Mouse (Mus musculus) hindbrain, embryonic 13.5 days (tissue): ENCODE results near the gene Zfp219. TPM values are rescaled to one million over a fixed set of nuclear protein-coding genes. Genes with fewer than 3 reads are reported as not detected.
"Not testable (repeated sequence)": the region's sequence is repeated elsewhere in the genome, so short reads cannot be mapped to it uniquely, and the experiment has no call there.

Experiments
- ATAC-seq: fragments of 200-750 bp; cut with Nextera tagmentation; 2 replicates; pipeline ENCODE4 v1.8.0; 2017; ENCODE audit warnings: moderate TSS enrichment; ENCODE audit not compliant: low FRiP score
- H3K27ac ChIP-seq: fragments of 300-500 bp; sonication (generic); 2 replicates; pipeline ENCODE4 v1.5.1; 2015; ENCODE audit warnings: inconsistent platforms, mild to moderate bottlenecking, moderate library complexity
- H3K27me3 ChIP-seq: fragments of 300-500 bp; sonication (generic); 2 replicates; pipeline ENCODE4 v1.6.1; 2015; ENCODE audit warnings: mild to moderate bottlenecking, inconsistent platforms
- H3K36me3 ChIP-seq: fragments of 300-500 bp; sonication (generic); 2 replicates; pipeline ENCODE4 v1.6.1; 2015; ENCODE audit warnings: mild to moderate bottlenecking, inconsistent platforms
- H3K4me1 ChIP-seq: fragments of 300-500 bp; sonication (generic); replicated peaks from 2 replicates; pipeline ENCODE4 v1.6.1; 2015; ENCODE audit warnings: inconsistent platforms
- H3K4me2 ChIP-seq: fragments of 300-500 bp; sonication (generic); 2 replicates; pipeline ENCODE4 v1.6.1; 2015; ENCODE audit warnings: inconsistent platforms, mild to moderate bottlenecking, moderate library complexity
- H3K4me3 ChIP-seq: fragments of 300-500 bp; sonication (generic); 2 replicates; pipeline ENCODE4 v1.5.1; 2015; ENCODE audit warnings: mild to moderate bottlenecking, inconsistent platforms
- H3K9ac ChIP-seq: fragments of 300-500 bp; sonication (generic); 2 replicates; pipeline ENCODE4 v1.6.1; 2015; ENCODE audit warnings: mild to moderate bottlenecking, inconsistent platforms
- H3K9me3 ChIP-seq: fragments of 300-500 bp; sonication (generic); 2 replicates; pipeline ENCODE4 v1.6.1; 2016; ENCODE audit warnings: inconsistent platforms
- WGBS: fragments of 180-500 bp; shearing (Covaris S2); methylation state at CpG from one replicate; pipeline ENCODE4 v1.1.7; 2015; 5-methylcytosine and 5-hydroxymethylcytosine counted together
- polyA plus RNA-seq: library from polyadenylated mRNA; unstranded; fragments of >200 nt; fragmentation: Nextera tagmentation; extraction: Ambion mirVana; gene quantifications from 2 replicates; pipeline ENCODE4 v1.2.1, GENCODE M21; 2015

The Zfp219 gene
- polyA plus RNA-seq = 30.5 and 33.1 TPM in 2 replicates

- no peaks in the 10 kb centered on the region for H3K27me3 ChIP-seq
- peak within 1 kb of the TSS; percentile 69 for H3K4me2 ChIP-seq
- H3K4me3 ChIP-seq = peak within 1 kb of the TSS; percentile 69
- H3K9ac ChIP-seq = peak within 1 kb of the TSS; percentile 94
- ATAC-seq = peak; percentile 65
- WGBS = 8% methylated on average over 15 of the region's 15 CpGs
- no peaks in the 10 kb centered on the region for H3K36me3 ChIP-seq
- H3K4me1 ChIP-seq = peaks cover 52% of the 10 kb centered on the region
- H3K27ac ChIP-seq = peak within 1 kb of the TSS; percentile 99
- no peaks in the 10 kb centered on the region for H3K9me3 ChIP-seq
Measured at GRCm38 (mm10) chr14:52020486-52021137, at the start of gene Zfp219. TSS of gene Zfp219 (minus strand) at chr14:52020733.

- Histone ChIP-seq H3K4me1 (no peaks in the 10 kb centered on the region), H3K27ac (no peak overlapping the region), H3K4me2 (no peak overlapping the region), H3K36me3 (peaks cover 7% of the 10 kb centered on the region), H3K4me3 (no peak overlapping the region), H3K27me3 (no peaks in the 10 kb centered on the region), H3K9ac (no peak overlapping the region), H3K9me3 (no peaks in the 10 kb centered on the region)
- 58% methylated on average over 4 of the region's 4 CpGs for WGBS
- ATAC-seq = no peak
Measured at GRCm38 (mm10) chr14:52066135-52066534, 45.6 kb upstream of the Zfp219 start.

GRCm38 (mm10) chr14:52061798-52062197 lies 41.3 kb upstream of the Zfp219 start:
- no peak for ATAC-seq
- no peak overlapping the region for H3K9ac ChIP-seq
- no peaks in the 10 kb centered on the region for H3K9me3 ChIP-seq
- H3K36me3 ChIP-seq = no peaks in the 10 kb centered on the region
- H3K4me3 ChIP-seq = no peak overlapping the region
- 89% methylated on average over 8 of the region's 8 CpGs for WGBS
- no peaks in the 10 kb centered on the region for H3K4me1 ChIP-seq
- H3K27ac ChIP-seq = no peak overlapping the region
- no peak overlapping the region for H3K4me2 ChIP-seq
- no peaks in the 10 kb centered on the region for H3K27me3 ChIP-seq

GRCm38 (mm10) chr14:52060800-52061199 lies 40.3 kb upstream of the Zfp219 start:
- no peaks in the 10 kb centered on the region for H3K9me3 ChIP-seq
- H3K27me3 ChIP-seq = no peaks in the 10 kb centered on the region
- no peak for ATAC-seq
- no peak overlapping the region for H3K4me2 ChIP-seq
- no peak overlapping the region for H3K4me3 ChIP-seq
- H3K27ac ChIP-seq = no peak overlapping the region
- no peak overlapping the region for H3K9ac ChIP-seq
- H3K4me1 ChIP-seq = no peaks in the 10 kb centered on the region
- no peaks in the 10 kb centered on the region for H3K36me3 ChIP-seq
- WGBS = 91% methylated on average over 1 of the region's 1 CpGs

- Histone ChIP-seq H3K36me3 (no peaks in the 10 kb centered on the region), H3K4me1 (no peaks in the 10 kb centered on the region), H3K9me3 (no peaks in the 10 kb centered on the region), H3K27me3 (no peaks in the 10 kb centered on the region), H3K9ac (no peak overlapping the region), H3K4me3 (no peak overlapping the region), H3K4me2 (no peak overlapping the region), H3K27ac (no peak overlapping the region)
- 65% methylated on average over 4 of the region's 4 CpGs for WGBS
- ATAC-seq = no peak
Measured at GRCm38 (mm10) chr14:52059982-52060381, 39.4 kb upstream of the Zfp219 start.

- not testable (repeated sequence) for H3K9me3 ChIP-seq, ATAC-seq, H3K4me2 ChIP-seq, H3K4me3 ChIP-seq, H3K27me3 ChIP-seq, H3K36me3 ChIP-seq, H3K9ac ChIP-seq, H3K4me1 ChIP-seq, H3K27ac ChIP-seq
- WGBS = 90% methylated on average over 3 of the region's 3 CpGs
Measured at GRCm38 (mm10) chr14:52052720-52053119, 32.2 kb upstream of the Zfp219 start.

GRCm38 (mm10) chr14:52045966-52046565 lies 25.5 kb upstream of the Zfp219 start:
- H3K27ac ChIP-seq = no peak overlapping the region
- 40% methylated on average over 9 of the region's 9 CpGs for WGBS
- 0 out of 2 replicates have a peak, but pooled peaks have one; percentile 21 for ATAC-seq

GRCm38 (mm10) chr14:52044901-52045678 lies 24.6 kb upstream of the Zfp219 start:
- Histone ChIP-seq H3K27ac (no peak overlapping the region), H3K9me3 (no peaks in the 10 kb centered on the region), H3K27me3 (no peaks in the 10 kb centered on the region), H3K4me3 (no peak overlapping the region), H3K4me1 (peaks cover 17% of the 10 kb centered on the region; the same call in 1 of the 2 replicates), H3K36me3 (no peaks in the 10 kb centered on the region), H3K4me2 (peak overlapping the region; percentile 3; the same call in 1 of the 2 replicates), H3K9ac (no peak overlapping the region)
- ATAC-seq = peak; percentile 57; the same call in 1 of the 2 replicates
- WGBS = 10% methylated on average over 8 of the region's 8 CpGs

More at GRCm38 (mm10) chr14:52045966-52046565, 25.5 kb upstream of the Zfp219 start:
- Histone ChIP-seq H3K4me1 (peaks cover 17% of the 10 kb centered on the region; the same call in 1 of the 2 replicates), H3K36me3 (no peaks in the 10 kb centered on the region), H3K4me3 (no peak overlapping the region), H3K9ac (no peak overlapping the region), H3K27me3 (no peaks in the 10 kb centered on the region), H3K4me2 (no peak overlapping the region), H3K9me3 (no peaks in the 10 kb centered on the region)

GRCm38 (mm10) chr14:52043446-52043845 lies 22.9 kb upstream of the Zfp219 start:
- Histone ChIP-seq H3K4me1 (peaks cover 17% of the 10 kb centered on the region; the same call in 1 of the 2 replicates), H3K27me3 (no peaks in the 10 kb centered on the region), H3K36me3 (no peaks in the 10 kb centered on the region), H3K4me3 (no peak overlapping the region), H3K9ac (no peak overlapping the region), H3K27ac (no peak overlapping the region), H3K4me2 (no peak overlapping the region), H3K9me3 (no peaks in the 10 kb centered on the region)
- ATAC-seq = no peak
- WGBS = 61% methylated on average over 6 of the region's 6 CpGs

- H3K4me1 ChIP-seq = peaks cover 17% of the 10 kb centered on the region; the same call in 1 of the 2 replicates
- H3K9me3 ChIP-seq, H3K9ac ChIP-seq, H3K36me3 ChIP-seq, H3K4me3 ChIP-seq, H3K27me3 ChIP-seq, H3K4me2 ChIP-seq, H3K27ac ChIP-seq, ATAC-seq: not testable (repeated sequence)
- WGBS = 88% methylated on average over 3 of the region's 3 CpGs
Measured at GRCm38 (mm10) chr14:52042359-52042758, 21.8 kb upstream of the Zfp219 start, which contains the start of gene Olfr221. TSS of gene Olfr221 (minus strand) at chr14:52042459.

GRCm38 (mm10) chr14:52039332-52039731 lies 18.8 kb upstream of the Zfp219 start:
- WGBS = 87% methylated on average over 5 of the region's 5 CpGs
- H3K36me3 ChIP-seq = no peaks in the 10 kb centered on the region
- no peaks in the 10 kb centered on the region for H3K9me3 ChIP-seq
- no peak for ATAC-seq
- H3K4me1 ChIP-seq = no peaks in the 10 kb centered on the region
- H3K4me3 ChIP-seq = no peak overlapping the region
- H3K9ac ChIP-seq = no peak overlapping the region
- no peak overlapping the region for H3K27ac ChIP-seq
- no peaks in the 10 kb centered on the region for H3K27me3 ChIP-seq
- no peak overlapping the region for H3K4me2 ChIP-seq

- H3K4me3 ChIP-seq = no peak overlapping the region
- H3K4me1 ChIP-seq = no peaks in the 10 kb centered on the region
- H3K9me3 ChIP-seq = no peaks in the 10 kb centered on the region
- H3K36me3 ChIP-seq = no peaks in the 10 kb centered on the region
- 95% methylated on average over 6 of the region's 6 CpGs for WGBS
- no peak overlapping the region for H3K9ac ChIP-seq
- H3K27ac ChIP-seq = no peak overlapping the region
- H3K27me3 ChIP-seq = no peaks in the 10 kb centered on the region
- no peak for ATAC-seq
- no peak overlapping the region for H3K4me2 ChIP-seq
Measured at GRCm38 (mm10) chr14:52035926-52036325, 15.4 kb upstream of the Zfp219 start.
